Mouse (Mus musculus): ENCODE data around the gene Gata2.

DNA sequence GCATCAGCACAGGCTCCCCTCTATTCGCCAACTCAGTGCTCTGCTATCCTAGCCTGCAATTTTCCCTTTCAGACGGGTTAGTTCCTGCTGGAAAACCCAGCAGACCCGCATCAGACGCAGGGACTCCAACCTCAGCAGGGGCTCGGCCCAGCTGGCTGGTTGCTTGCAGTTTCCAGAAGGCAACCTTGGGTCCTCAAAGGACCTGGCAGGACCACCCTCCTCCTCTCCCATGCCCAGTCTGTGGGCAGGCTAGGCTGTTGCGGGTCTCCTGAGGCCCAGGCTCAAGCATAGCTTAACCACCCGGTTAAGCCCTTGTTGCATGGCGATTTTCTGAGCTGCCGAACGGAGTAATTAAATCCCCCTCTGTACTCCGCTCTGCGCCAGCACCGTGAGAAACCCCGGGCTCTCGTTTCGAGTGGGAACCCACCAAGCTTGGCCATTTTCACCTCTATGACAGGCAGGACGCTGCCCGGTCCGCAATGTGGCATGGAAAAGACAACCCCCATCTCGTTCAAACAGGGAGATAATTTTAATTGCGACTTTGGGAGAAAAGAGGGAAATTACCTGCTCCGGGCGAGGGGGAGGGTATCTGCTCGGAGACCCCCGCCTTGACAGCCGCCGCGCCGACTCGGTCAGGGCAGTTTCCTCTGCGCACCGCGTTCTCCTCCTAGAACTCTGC lies 2.5 kb downstream of the Gata2 start:
- no peak for TF ChIP-seq CTCF (IDR thresholded peaks at IDR 0.05; ENCODE audit: extremely low read depth, insufficient read depth, insufficient read length, insufficient replicate concordance)
- no peak for TF ChIP-seq POLR2A (IDR thresholded peaks at IDR 0.05; ENCODE audit: low read depth, low read length)

Data from spleen, adult 2 months (tissue).